Mouse (Mus musculus): ENCODE measurements around the gene Runx3. TPM values are rescaled to one million over a fixed set of nuclear protein-coding genes. Genes with fewer than 3 reads are reported as not detected.

Runx3 gene
- polyA plus RNA-seq, 1 experiment from 2014 or later = 1.5 TPM

DNA sequence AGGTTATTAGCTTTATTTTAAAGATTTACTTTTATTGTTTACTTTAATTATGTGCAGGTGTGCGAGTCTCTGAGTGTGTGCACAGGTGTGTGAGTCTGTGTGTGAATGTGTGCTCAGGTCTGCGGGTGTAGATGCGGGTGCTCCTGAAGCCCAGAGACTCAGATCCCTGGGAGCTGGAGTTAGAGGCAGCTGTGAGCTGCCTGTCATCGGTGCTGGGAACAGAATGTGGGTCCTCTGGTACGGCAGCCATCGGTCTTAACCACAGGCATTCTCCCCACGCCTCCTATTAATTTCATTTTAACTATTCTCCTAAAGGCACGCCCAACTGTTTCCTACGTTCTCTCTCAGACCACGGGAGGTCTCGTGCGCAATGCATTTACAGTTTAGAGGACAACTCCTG is 12.3 kb downstream of the Runx3 start:
- peaks cover 64% of the 10 kb centered on the region for H3K27me3 ChIP-seq
- no peak overlapping the region for H3K4me2 ChIP-seq
- H3K9me3 ChIP-seq = no peaks in the 10 kb centered on the region
- H3K36me3 ChIP-seq = no peaks in the 10 kb centered on the region
- H3K4me1 ChIP-seq (replicated peaks) = peaks cover 17% of the 10 kb centered on the region
- WGBS = 85% methylated on average over 12 of the region's 12 CpGs
- H3K27ac ChIP-seq = no peak overlapping the region
- ATAC-seq (ENCODE audit: insufficient number of reproducible peaks, insufficient read depth, low FRiP score, low TSS enrichment, low read depth) = no peak
- H3K4me3 ChIP-seq (replicated peaks) = no peak overlapping the region
- no peak overlapping the region for H3K9ac ChIP-seq (replicated peaks)

DNA sequence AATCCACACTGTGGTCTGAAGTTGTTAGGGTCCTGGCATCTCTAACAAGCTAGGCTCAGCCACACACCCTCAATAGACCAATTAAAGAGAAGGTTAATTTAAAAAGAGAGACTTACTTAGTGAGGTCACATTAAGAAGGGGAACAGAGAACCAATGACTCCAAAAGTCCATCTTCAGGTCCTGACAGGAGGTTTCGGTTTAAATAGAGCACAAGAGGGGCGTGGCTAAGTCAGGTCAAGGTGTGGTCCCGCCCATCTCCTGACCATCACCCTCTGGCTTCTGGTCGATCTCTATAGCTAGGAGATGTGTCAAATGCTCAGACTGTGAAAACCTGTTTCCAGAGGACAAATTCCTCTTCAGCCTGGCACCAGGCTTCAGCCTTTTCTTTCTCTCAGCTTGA is 13.3 kb downstream of the Runx3 start:
- Histone ChIP-seq H3K36me3 (no peaks in the 10 kb centered on the region), H3K4me1 (replicated peaks) (peaks cover 16% of the 10 kb centered on the region), H3K9me3 (no peaks in the 10 kb centered on the region), H3K4me2 (no peak overlapping the region), H3K9ac (replicated peaks) (no peak overlapping the region), H3K27me3 (peaks cover 64% of the 10 kb centered on the region), H3K4me3 (replicated peaks) (no peak overlapping the region), H3K27ac (no peak overlapping the region)
- ATAC-seq (ENCODE audit: insufficient number of reproducible peaks, insufficient read depth, low FRiP score, low TSS enrichment, low read depth) = no peak
- 60% methylated on average over 4 of the region's 4 CpGs for WGBS

DNA sequence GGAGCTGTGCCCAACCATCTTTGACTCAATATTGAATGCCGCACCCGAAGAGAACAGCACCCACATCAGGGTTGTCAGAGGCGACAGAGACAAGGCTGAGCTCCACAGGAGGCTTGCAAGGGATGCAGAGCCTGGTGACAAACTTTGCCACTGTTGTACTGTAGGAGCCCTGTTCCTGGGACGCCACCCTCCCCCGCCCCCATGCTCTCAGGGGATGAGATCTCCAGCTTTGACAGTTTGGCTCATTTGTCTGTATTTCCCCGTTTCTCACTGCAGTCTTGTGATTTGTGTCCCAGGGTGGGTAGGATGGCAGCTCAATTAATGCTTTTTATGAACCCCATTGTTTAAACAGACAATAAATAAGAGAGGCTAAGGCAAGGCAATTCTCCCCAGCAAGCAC is 14.9 kb downstream of the Runx3 start:
- Histone ChIP-seq H3K4me2 (no peak overlapping the region), H3K27ac (no peak overlapping the region), H3K4me1 (replicated peaks) (peaks cover 5% of the 10 kb centered on the region), H3K9me3 (no peaks in the 10 kb centered on the region), H3K27me3 (peaks cover 66% of the 10 kb centered on the region), H3K4me3 (replicated peaks) (no peak overlapping the region), H3K9ac (replicated peaks) (no peak overlapping the region), H3K36me3 (no peaks in the 10 kb centered on the region)
- ATAC-seq (ENCODE audit: insufficient number of reproducible peaks, insufficient read depth, low FRiP score, low TSS enrichment, low read depth) = no peak
- WGBS = 75% methylated on average over 6 of the region's 6 CpGs

DNA sequence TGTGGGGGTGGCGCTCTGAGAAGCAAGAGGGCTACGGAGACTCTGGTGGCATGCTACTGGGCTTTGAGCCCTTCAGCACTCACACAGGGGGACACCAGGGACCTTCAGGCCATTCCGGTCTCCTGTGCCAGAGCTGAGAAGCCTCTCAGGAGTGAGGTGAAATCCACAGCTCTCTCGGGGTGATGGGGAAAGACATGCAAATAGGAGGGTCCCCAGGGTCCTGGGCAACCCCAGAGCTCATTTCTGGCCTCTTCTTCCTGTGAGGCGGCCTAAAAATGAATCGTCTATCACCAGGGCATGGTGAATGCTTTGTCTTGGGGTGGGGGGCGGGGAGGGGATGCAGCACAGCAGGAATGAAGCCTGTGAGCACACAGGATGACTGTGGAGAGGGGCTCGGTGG is 15.8 kb downstream of the Runx3 start:
- Histone ChIP-seq H3K27me3 (peaks cover 66% of the 10 kb centered on the region), H3K9ac (replicated peaks) (no peak overlapping the region; the same call in 1 of the 2 replicates), H3K9me3 (no peaks in the 10 kb centered on the region), H3K4me3 (replicated peaks) (no peak overlapping the region), H3K4me1 (replicated peaks) (peaks cover 14% of the 10 kb centered on the region), H3K27ac (no peak overlapping the region), H3K36me3 (no peaks in the 10 kb centered on the region), H3K4me2 (no peak overlapping the region)
- ATAC-seq (ENCODE audit: insufficient number of reproducible peaks, insufficient read depth, low FRiP score, low TSS enrichment, low read depth) = no peak
- WGBS = 70% methylated on average over 8 of the region's 8 CpGs

DNA sequence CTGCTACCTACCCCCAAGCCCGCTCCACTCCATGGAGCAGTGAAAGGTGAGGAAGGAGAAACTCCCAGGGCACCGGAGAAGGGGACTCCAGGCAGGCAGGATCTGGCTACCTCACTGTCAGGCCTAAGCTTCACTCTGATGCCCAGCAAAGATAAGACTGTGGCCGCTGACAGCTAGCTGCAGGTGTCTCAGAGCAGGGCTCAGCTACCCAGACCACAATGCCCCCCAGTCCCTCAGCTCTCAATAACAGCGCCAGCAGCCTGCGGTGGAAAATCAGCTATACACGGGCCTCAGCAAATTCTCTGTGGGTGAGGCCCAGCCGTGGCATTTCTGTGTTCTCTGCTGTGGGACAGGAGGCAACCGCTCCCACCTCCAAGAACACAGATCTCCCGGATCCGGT is 16.2 kb downstream of the Runx3 start:
- Histone ChIP-seq H3K36me3 (no peaks in the 10 kb centered on the region), H3K9ac (replicated peaks) (no peak overlapping the region; the same call in 1 of the 2 replicates), H3K9me3 (no peaks in the 10 kb centered on the region), H3K4me3 (replicated peaks) (no peak overlapping the region), H3K4me1 (replicated peaks) (peaks cover 18% of the 10 kb centered on the region), H3K27ac (no peak overlapping the region), H3K27me3 (peaks cover 66% of the 10 kb centered on the region), H3K4me2 (no peak overlapping the region)
- no peak for ATAC-seq (ENCODE audit: insufficient number of reproducible peaks, insufficient read depth, low FRiP score, low TSS enrichment, low read depth)
- whole genome bisulfite sequencing = 67% methylated on average over 10 of the region's 10 CpGs

DNA sequence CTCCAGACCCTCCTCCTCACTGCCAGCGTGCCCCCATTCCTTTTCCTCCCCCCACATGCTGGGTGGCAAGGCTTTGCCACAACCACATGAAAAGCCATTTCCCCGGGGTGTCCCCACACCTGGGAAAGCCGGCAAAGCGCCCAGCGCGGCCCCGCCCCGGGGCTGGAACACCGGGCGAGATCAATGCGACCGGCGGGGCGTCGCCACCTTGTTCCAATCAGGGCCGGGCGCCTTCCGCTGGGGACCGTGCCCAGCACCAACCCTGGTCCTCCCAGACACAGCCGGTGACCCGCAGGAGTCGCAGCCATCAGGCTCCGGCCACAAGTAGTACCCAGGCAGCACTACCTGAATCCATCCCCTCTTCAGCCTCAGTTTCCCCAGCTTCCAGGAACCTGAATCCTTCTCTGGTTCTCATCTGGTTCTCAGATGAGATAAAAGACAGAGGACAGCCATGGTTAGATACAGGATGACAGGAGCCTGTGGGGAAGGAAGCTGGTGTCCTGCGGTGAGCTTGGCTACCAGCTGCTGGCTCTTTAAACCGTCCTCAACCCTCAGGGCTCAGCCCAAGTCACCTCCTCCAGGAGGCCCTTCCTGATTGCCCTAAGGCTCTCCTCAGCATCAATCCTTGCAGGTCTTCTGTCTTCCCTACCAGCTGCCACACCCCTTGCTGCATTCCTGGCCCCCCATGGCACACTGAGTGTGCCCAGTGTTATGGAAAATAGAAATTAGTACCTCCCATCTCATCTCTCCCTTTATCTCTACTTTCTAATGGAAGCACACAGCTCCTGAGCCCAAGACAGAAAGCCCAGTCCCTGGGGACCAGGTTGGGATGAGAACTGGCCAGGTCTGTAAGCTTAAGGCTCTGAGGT is 20.4 kb downstream of the Runx3 start:
- Histone ChIP-seq H3K36me3 (no peaks in the 10 kb centered on the region), H3K4me3 (replicated peaks) (peak overlapping the region; percentile 11), H3K4me1 (replicated peaks) (peaks cover 40% of the 10 kb centered on the region), H3K27me3 (peaks cover 95% of the 10 kb centered on the region), H3K9ac (replicated peaks) (no peak overlapping the region), H3K4me2 (peak overlapping the region; percentile 47), H3K27ac (no peak overlapping the region), H3K9me3 (no peaks in the 10 kb centered on the region)
- 1% methylated on average over 25 of the region's 25 CpGs for WGBS
- no peak for ATAC-seq (ENCODE audit: insufficient number of reproducible peaks, insufficient read depth, low FRiP score, low TSS enrichment, low read depth)

DNA sequence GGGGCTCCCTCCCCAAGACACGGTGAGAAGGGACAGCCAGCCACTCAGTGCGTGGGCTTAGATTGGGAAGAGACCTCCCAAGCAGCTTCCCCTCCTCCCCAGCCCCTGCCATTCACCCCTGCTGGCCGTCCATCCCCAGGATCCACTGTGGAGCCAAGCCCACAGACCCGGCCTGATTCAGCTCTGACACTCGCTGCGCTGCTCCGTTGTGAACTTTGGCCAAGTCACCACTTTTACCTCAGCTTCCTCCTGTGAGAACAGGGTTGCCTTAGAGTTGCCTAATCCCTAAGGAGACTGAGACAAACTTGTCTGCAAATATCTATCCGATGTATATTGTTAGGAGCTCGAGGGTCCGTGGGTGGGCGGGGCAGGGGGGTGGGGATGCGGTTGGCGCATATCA is 21.3 kb downstream of the Runx3 start:
- Histone ChIP-seq H3K27me3 (peaks cover 91% of the 10 kb centered on the region), H3K4me2 (no peak overlapping the region)
- ATAC-seq (ENCODE audit: insufficient number of reproducible peaks, insufficient read depth, low FRiP score, low TSS enrichment, low read depth) = no peak

DNA sequence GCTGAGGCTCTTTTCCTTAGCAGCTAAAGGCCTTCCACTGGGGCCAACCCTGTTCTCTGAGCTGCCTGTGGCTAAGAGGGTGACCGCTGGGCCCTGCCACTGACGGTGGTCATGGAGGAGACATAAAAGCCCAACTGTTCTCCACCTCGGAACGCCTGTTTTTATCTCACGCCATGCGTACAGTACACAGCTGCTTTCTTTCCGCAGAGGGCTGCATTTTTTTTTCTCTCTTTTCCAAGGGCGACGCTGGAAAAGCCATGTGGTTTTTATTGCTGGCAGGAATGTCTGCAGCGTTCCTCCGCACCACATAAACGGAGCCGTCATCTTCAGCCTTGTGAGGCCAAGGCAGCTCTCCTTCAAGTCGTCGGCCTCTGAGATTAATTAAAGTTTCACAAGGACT is 26.3 kb downstream of the Runx3 start:
- Histone ChIP-seq H3K4me3 (replicated peaks) (no peak overlapping the region), H3K4me1 (replicated peaks) (peaks cover 56% of the 10 kb centered on the region), H3K36me3 (no peaks in the 10 kb centered on the region), H3K9ac (replicated peaks) (no peak overlapping the region), H3K9me3 (no peaks in the 10 kb centered on the region), H3K27ac (peak overlapping the region; percentile 78), H3K27me3 (peaks cover 91% of the 10 kb centered on the region), H3K4me2 (peak overlapping the region; percentile 34)
- WGBS = 1% methylated on average over 15 of the region's 15 CpGs
- peak; percentile 33 for ATAC-seq (ENCODE audit: insufficient number of reproducible peaks, insufficient read depth, low FRiP score, low TSS enrichment, low read depth)

More for the DNA sequence above, 21.3 kb downstream of the Runx3 start:
- no peaks in the 10 kb centered on the region for H3K36me3 ChIP-seq
- no peak overlapping the region for H3K4me3 ChIP-seq (replicated peaks)
- WGBS = 8% methylated on average over 13 of the region's 13 CpGs
- peaks cover 48% of the 10 kb centered on the region for H3K4me1 ChIP-seq (replicated peaks)
- no peak overlapping the region for H3K9ac ChIP-seq (replicated peaks)
- no peak overlapping the region for H3K27ac ChIP-seq
- H3K9me3 ChIP-seq = no peaks in the 10 kb centered on the region

DNA sequence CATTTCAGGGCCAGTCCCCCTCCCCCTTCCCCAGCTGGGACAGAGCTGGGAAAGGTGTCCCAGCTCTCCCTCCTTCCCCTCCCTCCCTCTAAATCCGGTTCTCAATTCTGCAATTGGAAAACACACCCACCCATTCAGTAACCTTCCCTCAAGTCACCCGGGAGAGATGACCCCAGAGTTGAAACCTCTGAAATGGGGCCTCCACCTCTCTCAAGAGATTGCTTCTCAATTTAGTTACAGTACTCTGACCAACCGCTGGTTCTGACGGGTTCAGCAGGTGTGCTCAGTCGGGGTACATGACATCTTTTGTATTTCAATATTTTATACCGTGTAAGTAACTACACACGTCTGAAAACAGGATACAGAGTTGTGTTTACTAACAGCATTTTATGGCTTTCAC is 28.2 kb downstream of the Runx3 start:
- no peaks in the 10 kb centered on the region for H3K9me3 ChIP-seq
- no peaks in the 10 kb centered on the region for H3K36me3 ChIP-seq
- H3K9ac ChIP-seq (replicated peaks) = no peak overlapping the region
- H3K4me3 ChIP-seq (replicated peaks) = no peak overlapping the region
- no peak for ATAC-seq (ENCODE audit: insufficient number of reproducible peaks, insufficient read depth, low FRiP score, low TSS enrichment, low read depth)
- WGBS = 6% methylated on average over 7 of the region's 7 CpGs
- H3K4me1 ChIP-seq (replicated peaks) = peaks cover 63% of the 10 kb centered on the region
- no peak overlapping the region for H3K27ac ChIP-seq
- no peak overlapping the region for H3K4me2 ChIP-seq
- H3K27me3 ChIP-seq = peaks cover 92% of the 10 kb centered on the region

DNA sequence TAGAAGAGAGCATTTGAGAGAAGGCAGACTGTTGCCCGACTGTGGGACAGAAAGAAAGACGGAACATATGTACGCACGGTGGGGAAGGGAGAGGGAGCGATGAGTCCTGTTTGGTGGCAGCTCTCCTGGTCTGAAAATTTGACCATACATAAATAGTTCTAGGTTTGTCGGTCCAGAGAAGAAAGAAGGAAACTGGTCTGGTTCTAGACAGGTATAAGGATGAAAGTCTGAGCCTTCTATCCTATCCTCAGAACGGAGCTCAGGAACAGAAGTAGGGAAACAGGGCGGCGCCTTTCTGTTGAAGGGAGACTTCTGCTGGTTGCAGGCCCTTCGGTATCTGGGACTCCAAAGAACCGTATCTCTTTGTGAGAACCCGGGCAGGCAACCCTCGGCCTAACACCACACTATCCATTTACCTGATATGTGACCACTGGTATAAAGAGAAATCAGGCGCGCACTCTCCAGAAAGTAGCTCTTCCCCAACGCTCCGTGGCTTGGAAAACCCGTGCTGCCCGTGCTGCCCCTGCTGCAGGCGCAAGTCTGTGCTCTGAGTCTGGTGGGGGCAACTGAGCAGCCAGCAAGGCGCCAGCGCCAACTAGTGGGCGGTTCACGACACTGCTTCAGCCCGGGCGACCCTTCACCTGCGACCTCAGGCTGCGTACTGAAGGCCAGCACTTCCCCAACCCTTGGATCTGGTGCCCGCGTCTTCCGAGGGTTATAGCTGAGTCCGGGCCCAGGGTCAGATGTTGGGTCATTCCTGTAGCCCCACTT is 29.8 kb downstream of the Runx3 start:
- Histone ChIP-seq H3K27me3 (peaks cover 93% of the 10 kb centered on the region), H3K9ac (replicated peaks) (no peak overlapping the region), H3K36me3 (no peaks in the 10 kb centered on the region), H3K9me3 (no peaks in the 10 kb centered on the region), H3K4me1 (replicated peaks) (peaks cover 68% of the 10 kb centered on the region), H3K4me3 (replicated peaks) (peak overlapping the region; percentile 14), H3K27ac (no peak overlapping the region), H3K4me2 (peak overlapping the region; percentile 35)
- no peak for ATAC-seq (ENCODE audit: insufficient number of reproducible peaks, insufficient read depth, low FRiP score, low TSS enrichment, low read depth)
- 3% methylated on average over 32 of the region's 32 CpGs for WGBS

DNA sequence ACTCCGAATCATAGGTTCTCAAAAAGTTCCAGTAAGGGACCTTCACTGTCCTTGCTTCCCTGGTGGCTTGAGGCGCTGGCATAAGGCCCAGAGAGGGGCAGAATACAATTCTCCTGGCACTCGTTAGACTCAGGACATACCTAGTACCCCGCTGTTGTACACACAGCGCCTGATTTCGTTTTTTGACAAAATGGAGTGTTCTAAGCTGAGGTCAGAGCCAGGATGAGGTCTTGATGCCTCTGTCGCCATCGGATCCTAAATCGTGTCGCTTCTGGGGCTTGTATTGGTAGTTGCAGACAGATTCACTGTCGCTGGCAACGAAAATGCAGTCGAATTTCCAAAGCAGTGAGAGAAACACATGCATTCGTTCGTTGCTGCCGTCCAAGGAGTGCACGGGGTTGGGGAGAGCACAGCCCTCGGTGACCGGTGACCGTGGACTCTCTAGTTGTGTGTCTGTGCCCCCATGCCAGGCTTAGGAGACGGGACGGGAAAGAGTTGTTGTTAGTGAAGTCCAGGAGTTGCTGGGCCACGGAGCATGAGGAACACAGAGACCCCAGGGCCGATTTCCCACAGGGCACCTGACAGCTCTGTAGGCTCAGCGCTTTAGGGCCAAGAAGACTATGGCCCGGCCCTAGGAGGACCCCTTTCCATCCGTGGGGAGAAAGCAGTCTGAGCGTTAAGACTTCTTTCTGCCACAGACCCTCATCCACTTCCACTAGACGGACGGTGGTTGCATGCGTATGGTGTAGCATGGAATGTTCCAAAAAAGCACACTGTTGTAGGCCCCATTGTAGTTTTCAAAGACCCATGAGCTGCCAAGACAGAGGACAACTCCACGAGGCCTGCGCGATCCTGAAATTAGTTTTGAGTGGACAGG is 30.9 kb downstream of the Runx3 start:
- Histone ChIP-seq H3K4me1 (replicated peaks) (peaks cover 68% of the 10 kb centered on the region), H3K4me2 (peak overlapping the region; percentile 60)

More for the DNA sequence above, 30.9 kb downstream of the Runx3 start:
- Histone ChIP-seq H3K36me3 (no peaks in the 10 kb centered on the region), H3K27me3 (peaks cover 96% of the 10 kb centered on the region), H3K9ac (replicated peaks) (no peak overlapping the region), H3K27ac (no peak overlapping the region), H3K4me3 (replicated peaks) (no peak overlapping the region), H3K9me3 (no peaks in the 10 kb centered on the region)
- WGBS = 7% methylated on average over 34 of the region's 34 CpGs
- ATAC-seq (ENCODE audit: insufficient number of reproducible peaks, insufficient read depth, low FRiP score, low TSS enrichment, low read depth) = no peak

Data from limb, embryonic 12.5 days (tissue).